Mouse (Mus musculus): ENCODE data around the gene Cyb561a3. TPM values are rescaled to one million over a fixed set of nuclear protein-coding genes. Genes with fewer than 3 reads are reported as not detected.
"Not testable (repeated sequence)": the region's sequence is repeated elsewhere in the genome, so short reads cannot be mapped to it uniquely, and the experiment has no call there.

The Cyb561a3 gene
- polyA plus RNA-seq (2015; fragmentation: Nextera tagmentation; extraction: Ambion mirVana): 21.0 and 22.6 TPM in 2 replicates

DNA sequence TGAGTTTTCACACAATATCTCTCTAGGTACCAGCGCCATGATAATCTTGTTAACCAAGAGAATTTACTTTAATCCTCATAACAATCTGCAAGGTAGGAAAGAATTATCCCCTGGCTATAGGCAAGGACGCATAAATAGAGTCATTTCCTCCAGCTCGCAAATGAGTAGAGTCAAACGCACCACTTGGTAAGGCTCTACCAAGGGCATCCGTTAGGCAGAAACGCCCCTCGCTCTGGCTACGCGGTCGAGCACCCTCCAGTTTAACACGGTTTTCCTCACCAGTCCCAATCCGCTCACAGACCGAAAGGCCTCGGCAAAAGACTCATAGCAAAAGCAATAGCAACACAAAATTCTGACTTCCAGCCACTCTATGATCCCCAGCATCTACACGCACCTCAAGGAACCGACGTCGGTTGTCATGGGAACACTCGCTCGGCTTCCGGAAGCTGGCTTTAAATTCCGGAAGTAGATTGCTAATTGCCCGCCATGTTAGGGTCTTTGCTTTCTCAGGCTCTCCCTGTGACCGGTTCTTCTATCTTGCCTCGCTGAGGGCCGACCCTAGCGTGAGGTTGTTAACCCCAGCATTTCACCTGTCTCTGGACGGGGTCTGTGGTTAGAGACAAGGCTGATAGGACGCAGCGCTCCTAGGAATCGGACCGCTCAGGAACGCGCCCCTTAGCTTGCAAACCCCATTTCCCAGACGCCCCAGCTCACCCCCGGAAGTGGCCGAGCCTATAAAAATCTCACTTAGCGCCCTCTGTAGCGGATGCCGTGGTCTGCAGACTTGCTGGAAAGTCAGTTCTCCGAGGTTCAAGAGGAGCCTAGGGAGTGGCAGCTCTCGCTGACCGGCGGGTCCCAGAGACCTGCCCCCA, at the start of gene Cyb561a3, which contains the start of gene Tmem138:
Cyb561a3 (plus strand) TSS at position 483 of the 872 bp plus-strand sequence.
Tmem138 (minus strand) TSS at position 673 of the 872 bp plus-strand sequence.
- Histone ChIP-seq H3K27ac (ENCODE audit: low read length) (peak within 1 kb of the TSS; percentile 95), H3K27me3 (replicated peaks; ENCODE audit: control insufficient read depth, insufficient read depth, low read length) (no peaks in the 10 kb centered on the region), H3K4me1 (replicated peaks; ENCODE audit: control insufficient read depth, insufficient read depth, low read length) (peaks cover 20% of the 10 kb centered on the region), H3K4me2 (ENCODE audit: low read length) (peak within 1 kb of the TSS; percentile 75), H3K9ac (replicated peaks; ENCODE audit: low read depth, low read length) (peak within 1 kb of the TSS; percentile 84), H3K36me3 (ENCODE audit: control insufficient read depth, insufficient read depth) (no peaks in the 10 kb centered on the region), H3K9me3 (ENCODE audit: control insufficient read depth, low read length) (no peaks in the 10 kb centered on the region), H3K4me3 (replicated peaks; ENCODE audit: low read length) (peak within 1 kb of the TSS; percentile 81)
- WGBS: under 1% methylated on average over 44 of the region's 44 CpGs
- ATAC-seq: peak; percentile 97

DNA sequence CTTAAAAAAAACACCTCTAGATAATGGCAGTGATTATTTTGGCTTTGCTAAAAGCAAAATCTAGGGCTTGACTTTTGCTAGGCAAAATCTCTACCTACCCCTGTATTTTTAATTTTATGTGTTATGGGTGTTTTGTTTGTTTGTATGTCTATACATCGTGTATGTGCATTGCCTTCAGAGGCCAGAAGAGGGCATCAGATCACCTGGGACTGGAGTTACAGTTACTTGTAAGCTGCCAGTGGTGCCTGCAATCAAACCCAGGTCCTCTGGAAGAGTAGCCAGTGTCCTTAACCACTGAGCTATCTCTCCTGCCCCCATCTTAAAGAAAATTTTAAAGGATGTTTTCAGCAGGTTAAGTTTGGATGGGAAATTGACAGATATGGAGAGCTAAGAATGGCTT, 46.9 kb upstream of the Cyb561a3 start:
- H3K27ac ChIP-seq (ENCODE audit: low read length): no peak overlapping the region
- WGBS: 93% methylated on average over 1 of the region's 1 CpGs
- no peak overlapping the region for H3K4me3 ChIP-seq (replicated peaks; ENCODE audit: low read length)
- peaks cover 14% of the 10 kb centered on the region for H3K36me3 ChIP-seq (ENCODE audit: control insufficient read depth, insufficient read depth)
- no peak for ATAC-seq
- H3K9me3 ChIP-seq (ENCODE audit: control insufficient read depth, low read length): no peaks in the 10 kb centered on the region
- H3K4me1 ChIP-seq (replicated peaks; ENCODE audit: control insufficient read depth, insufficient read depth, low read length): peaks cover 12% of the 10 kb centered on the region
- no peak overlapping the region for H3K9ac ChIP-seq (replicated peaks; ENCODE audit: low read depth, low read length)
- H3K27me3 ChIP-seq (replicated peaks; ENCODE audit: control insufficient read depth, insufficient read depth, low read length): no peaks in the 10 kb centered on the region
- no peak overlapping the region for H3K4me2 ChIP-seq (ENCODE audit: low read length)

DNA sequence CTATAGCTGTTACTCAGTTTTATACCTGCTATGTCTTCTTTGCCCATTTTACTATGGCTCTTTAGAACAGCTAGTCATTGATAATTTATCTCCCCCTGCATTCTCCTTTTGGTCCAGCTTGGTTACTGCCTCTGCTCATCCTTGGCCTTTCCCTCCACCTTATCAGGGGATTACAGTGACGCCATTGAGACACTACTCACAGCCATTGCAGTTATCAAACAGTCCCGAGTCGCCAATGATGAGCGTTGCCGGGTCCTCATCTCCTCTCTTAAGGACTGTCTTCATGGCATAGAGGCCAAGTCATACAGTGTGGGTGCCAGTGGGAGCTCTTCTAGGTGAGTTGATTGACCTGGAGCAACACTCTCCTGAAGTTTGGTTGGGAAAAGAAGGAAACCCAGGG, 37.5 kb upstream of the Cyb561a3 start:
- ATAC-seq: no peak
- Histone ChIP-seq H3K4me3 (replicated peaks; ENCODE audit: low read length) (no peak overlapping the region), H3K36me3 (ENCODE audit: control insufficient read depth, insufficient read depth) (peaks cover 59% of the 10 kb centered on the region), H3K27me3 (replicated peaks; ENCODE audit: control insufficient read depth, insufficient read depth, low read length) (no peaks in the 10 kb centered on the region), H3K9ac (replicated peaks; ENCODE audit: low read depth, low read length) (no peak overlapping the region), H3K4me1 (replicated peaks; ENCODE audit: control insufficient read depth, insufficient read depth, low read length) (no peaks in the 10 kb centered on the region), H3K27ac (ENCODE audit: low read length) (no peak overlapping the region), H3K9me3 (ENCODE audit: control insufficient read depth, low read length) (no peaks in the 10 kb centered on the region), H3K4me2 (ENCODE audit: low read length) (no peak overlapping the region)
- 97% methylated on average over 5 of the region's 5 CpGs for WGBS

DNA sequence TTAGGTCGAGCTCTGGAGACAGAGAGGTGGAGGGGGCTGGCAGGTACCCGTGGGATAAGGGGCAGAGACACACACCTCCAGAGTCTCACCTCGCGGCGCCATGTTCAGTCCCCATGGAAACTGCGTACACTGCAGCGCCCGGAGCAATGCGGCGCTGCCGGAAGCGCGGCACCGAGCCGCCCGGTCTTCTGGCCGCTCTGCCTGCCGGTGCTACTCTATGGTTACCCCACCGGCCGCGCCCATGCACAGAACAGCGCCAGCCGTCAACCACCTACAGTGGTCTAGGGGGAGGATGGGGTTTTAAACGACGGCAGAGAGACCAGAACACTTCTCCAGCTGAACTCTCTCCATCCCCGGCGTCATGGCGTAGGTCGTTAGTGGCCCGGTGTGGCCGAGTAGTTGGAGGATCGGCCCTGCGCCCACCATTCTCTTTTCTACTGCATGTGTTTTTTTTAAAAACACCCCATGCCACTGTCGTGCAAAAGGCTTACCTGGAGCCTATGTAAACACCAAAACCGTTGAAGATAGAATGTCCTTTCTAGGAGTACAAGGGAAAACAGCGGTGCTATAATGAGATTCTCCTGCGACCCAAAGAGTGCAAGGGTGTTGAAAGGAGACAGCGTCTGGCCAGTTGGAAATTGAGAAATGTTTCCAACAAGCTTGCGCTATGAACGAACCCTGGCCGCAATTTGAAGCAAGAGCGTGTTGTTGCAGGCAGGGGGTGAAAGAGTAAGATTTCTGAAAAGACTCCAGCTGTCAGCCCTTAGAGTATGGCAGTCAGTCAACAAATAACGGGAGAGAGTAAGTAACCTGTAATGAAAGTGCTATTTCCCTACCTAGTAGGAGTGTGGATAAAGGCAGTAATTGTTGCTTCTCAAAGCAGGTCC, 21.1 kb upstream of the Cyb561a3 start, which contains the start of gene Tmem216:
Tmem216 (minus strand) TSS at position 615 of the 887 bp plus-strand sequence.
- H3K4me2 ChIP-seq (ENCODE audit: low read length): peak within 1 kb of the TSS; percentile 74
- H3K9ac ChIP-seq (replicated peaks; ENCODE audit: low read depth, low read length): peak within 1 kb of the TSS; percentile 79
- under 1% methylated on average over 43 of the region's 43 CpGs for WGBS
- peak within 1 kb of the TSS; percentile 87 for H3K27ac ChIP-seq (ENCODE audit: low read length)
- H3K36me3 ChIP-seq (ENCODE audit: control insufficient read depth, insufficient read depth): peaks cover 10% of the 10 kb centered on the region
- H3K4me3 ChIP-seq (replicated peaks; ENCODE audit: low read length): peak within 1 kb of the TSS; percentile 70
- peaks cover 17% of the 10 kb centered on the region for H3K4me1 ChIP-seq (replicated peaks; ENCODE audit: control insufficient read depth, insufficient read depth, low read length)
- H3K9me3 ChIP-seq (ENCODE audit: control insufficient read depth, low read length): no peaks in the 10 kb centered on the region
- H3K27me3 ChIP-seq (replicated peaks; ENCODE audit: control insufficient read depth, insufficient read depth, low read length): no peaks in the 10 kb centered on the region
- peak; percentile 100 for ATAC-seq

DNA sequence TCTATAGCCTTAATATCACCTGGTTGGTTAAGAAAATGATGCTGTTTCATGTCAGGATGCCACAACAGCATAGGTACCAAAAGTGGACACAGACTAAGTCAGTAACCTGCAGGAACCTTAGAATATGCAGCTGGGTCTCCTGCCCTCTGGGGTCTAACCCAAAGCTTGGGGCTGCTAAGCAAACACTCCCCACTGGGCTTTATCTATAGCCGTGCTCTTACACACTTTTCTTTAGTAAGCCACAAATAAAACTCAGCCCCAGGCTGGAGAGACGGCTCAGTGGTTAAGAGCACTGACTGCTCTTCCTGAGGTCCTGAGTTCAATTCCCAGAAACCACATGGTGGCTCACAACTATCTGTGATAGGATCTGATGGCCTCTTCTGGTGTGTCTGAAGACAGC, 20.0 kb upstream of the Cyb561a3 start:
- Histone ChIP-seq H3K27ac (ENCODE audit: low read length) (no peak overlapping the region), H3K4me1 (replicated peaks; ENCODE audit: control insufficient read depth, insufficient read depth, low read length) (peaks cover 17% of the 10 kb centered on the region), H3K27me3 (replicated peaks; ENCODE audit: control insufficient read depth, insufficient read depth, low read length) (no peaks in the 10 kb centered on the region), H3K4me3 (replicated peaks; ENCODE audit: low read length) (no peak overlapping the region), H3K9me3 (ENCODE audit: control insufficient read depth, low read length) (no peaks in the 10 kb centered on the region), H3K36me3 (ENCODE audit: control insufficient read depth, insufficient read depth) (no peaks in the 10 kb centered on the region; the same call in 1 of the 2 replicates), H3K9ac (replicated peaks; ENCODE audit: low read depth, low read length) (no peak overlapping the region), H3K4me2 (ENCODE audit: low read length) (no peak overlapping the region)
- no peak for ATAC-seq
- 73% methylated on average over 2 of the region's 2 CpGs for WGBS

DNA sequence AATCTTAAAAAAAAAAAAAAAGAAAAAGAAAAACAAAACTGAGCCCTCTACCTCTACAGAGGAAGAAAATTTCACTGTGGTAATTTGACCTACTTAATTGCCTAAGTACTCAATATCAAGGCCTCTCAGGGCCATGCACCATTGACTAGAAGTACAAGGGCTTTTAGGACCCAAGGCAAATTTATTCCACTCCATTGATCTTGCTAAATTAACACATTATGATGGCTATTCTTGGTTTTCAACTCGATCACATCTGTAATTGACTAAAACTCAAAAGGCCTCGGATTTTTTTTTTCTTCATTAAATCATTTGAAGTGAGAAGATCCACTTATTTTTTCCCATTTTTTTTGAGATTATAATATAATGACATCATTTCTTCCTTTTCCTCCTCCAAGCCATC, 19.5 kb upstream of the Cyb561a3 start:
- 70% methylated on average over 2 of the region's 2 CpGs for WGBS
- ATAC-seq: no peak
- Histone ChIP-seq H3K27ac (ENCODE audit: low read length) (no peak overlapping the region), H3K4me1 (replicated peaks; ENCODE audit: control insufficient read depth, insufficient read depth, low read length) (peaks cover 17% of the 10 kb centered on the region), H3K9ac (replicated peaks; ENCODE audit: low read depth, low read length) (no peak overlapping the region), H3K27me3 (replicated peaks; ENCODE audit: control insufficient read depth, insufficient read depth, low read length) (no peaks in the 10 kb centered on the region), H3K4me3 (replicated peaks; ENCODE audit: low read length) (no peak overlapping the region), H3K4me2 (ENCODE audit: low read length) (no peak overlapping the region), H3K36me3 (ENCODE audit: control insufficient read depth, insufficient read depth) (no peaks in the 10 kb centered on the region), H3K9me3 (ENCODE audit: control insufficient read depth, low read length) (no peaks in the 10 kb centered on the region)

DNA sequence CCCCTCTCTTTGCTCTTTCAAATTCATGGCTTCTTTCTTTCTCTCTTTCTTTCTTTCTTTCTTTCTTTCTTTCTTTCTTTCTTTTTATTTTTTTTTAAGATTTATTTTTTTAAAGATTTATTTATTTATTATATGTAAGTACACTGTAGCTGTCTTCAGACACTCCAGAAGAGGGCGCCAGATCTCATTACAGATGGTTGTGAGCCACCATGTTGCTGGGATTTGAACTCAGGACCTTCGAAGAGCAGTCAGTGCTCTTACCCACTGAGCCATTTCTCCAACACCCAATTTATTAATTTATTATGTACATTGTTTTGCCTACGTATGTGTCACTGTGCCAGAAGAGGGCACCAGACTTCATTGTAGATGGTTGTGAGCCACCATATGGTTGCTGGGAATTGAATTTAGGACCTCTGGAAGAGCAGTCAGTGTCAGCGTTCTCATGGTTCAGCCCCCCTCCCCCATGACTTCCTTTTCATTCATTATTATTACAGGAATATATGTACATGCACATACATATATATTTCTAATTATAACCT, 19.1 kb upstream of the Cyb561a3 start:
- not testable (repeated sequence) for ATAC-seq; H3K9me3 ChIP-seq (ENCODE audit: control insufficient read depth, low read length); H3K4me3 ChIP-seq (replicated peaks; ENCODE audit: low read length); H3K27ac ChIP-seq (ENCODE audit: low read length); H3K9ac ChIP-seq (replicated peaks; ENCODE audit: low read depth, low read length); H3K27me3 ChIP-seq (replicated peaks; ENCODE audit: control insufficient read depth, insufficient read depth, low read length); H3K36me3 ChIP-seq (ENCODE audit: control insufficient read depth, insufficient read depth); H3K4me2 ChIP-seq (ENCODE audit: low read length)
- H3K4me1 ChIP-seq (replicated peaks; ENCODE audit: control insufficient read depth, insufficient read depth, low read length): peaks cover 17% of the 10 kb centered on the region
- WGBS: 72% methylated on average over 4 of the region's 4 CpGs

DNA sequence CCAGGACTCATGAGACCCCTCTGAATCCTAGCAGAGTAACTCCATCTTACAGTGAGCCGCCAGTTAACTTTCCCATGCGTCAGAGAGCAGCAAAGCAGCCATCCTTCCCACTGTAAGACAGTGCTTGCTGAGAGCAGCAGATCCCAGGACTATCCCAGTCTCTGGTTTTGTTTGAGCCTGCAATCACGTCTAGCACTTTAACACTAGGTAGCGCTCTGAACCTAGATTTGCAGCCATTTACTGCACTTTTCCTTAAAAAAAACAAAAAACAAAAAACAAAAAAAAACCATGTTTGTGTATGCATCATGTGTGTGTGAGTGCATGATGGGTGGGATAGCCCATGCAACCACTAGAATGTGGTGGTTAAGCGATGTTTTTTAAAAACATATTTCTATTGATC, 16.9 kb upstream of the Cyb561a3 start:
- Histone ChIP-seq H3K9me3 (ENCODE audit: control insufficient read depth, low read length) (no peaks in the 10 kb centered on the region), H3K36me3 (ENCODE audit: control insufficient read depth, insufficient read depth) (no peaks in the 10 kb centered on the region), H3K4me1 (replicated peaks; ENCODE audit: control insufficient read depth, insufficient read depth, low read length) (peaks cover 9% of the 10 kb centered on the region), H3K4me3 (replicated peaks; ENCODE audit: low read length) (no peak overlapping the region), H3K4me2 (ENCODE audit: low read length) (no peak overlapping the region), H3K27me3 (replicated peaks; ENCODE audit: control insufficient read depth, insufficient read depth, low read length) (no peaks in the 10 kb centered on the region), H3K27ac (ENCODE audit: low read length) (no peak overlapping the region), H3K9ac (replicated peaks; ENCODE audit: low read depth, low read length) (no peak overlapping the region)
- whole genome bisulfite sequencing: 35% methylated on average over 5 of the region's 5 CpGs
- ATAC-seq: no peak

Data from forebrain, embryonic 16.5 days (tissue).